Mouse (Mus musculus) cerebellum, postnatal 4 days (tissue): ENCODE measurements around the gene Gm17324.

ENCODE experiments used
- DNase-seq, 2 experiments: peaks; one replicate each; pipeline ENCODE4 v3.0.0; 2022; ENCODE audit warnings: low spot score in 2 of 2, mixed read lengths in 1 of 2

Gene Gm17324

GRCm38 (mm10) chr9:78465725-78466124, 17.1 kb upstream of the Gm17324 start:
- DNase-seq: no peak

GRCm38 (mm10) chr9:78463337-78463736, 14.8 kb upstream of the Gm17324 start:
- no peak for DNase-seq

- no peak for DNase-seq
These were observed 8.4 kb upstream of the Gm17324 start for GRCm38 (mm10) chr9:78457026-78457425.

- no peak for DNase-seq
These were observed 2.8 kb upstream of the Gm17324 start for GRCm38 (mm10) chr9:78451382-78451781.

GRCm38 (mm10) chr9:78450404-78450803, 1.8 kb upstream of the Gm17324 start:
- no peak for DNase-seq

- DNase-seq: no peak
These were observed 997 bp downstream of the Gm17324 start for GRCm38 (mm10) chr9:78447606-78447972.

GRCm38 (mm10) chr9:78442579-78443392, 5.8 kb downstream of the Gm17324 start, which contains the start of gene Cgas:
Gene Cgas, minus strand, starts transcription at chr9:78443237.
- no peak for DNase-seq

GRCm38 (mm10) chr9:78442237-78442578, 6.4 kb downstream of the Gm17324 start:
- DNase-seq: no peak

GRCm38 (mm10) chr9:78439426-78439825, 9.2 kb downstream of the Gm17324 start:
- no peak for DNase-seq

GRCm38 (mm10) chr9:78432471-78432870, 16.1 kb downstream of the Gm17324 start:
- DNase-seq: no peak

- DNase-seq: no peak
These were observed 18.1 kb downstream of the Gm17324 start for GRCm38 (mm10) chr9:78430486-78430885.

GRCm38 (mm10) chr9:78429551-78429950, 19.0 kb downstream of the Gm17324 start:
- no peak for DNase-seq

GRCm38 (mm10) chr9:78428870-78429432, 19.6 kb downstream of the Gm17324 start:
- no peak for DNase-seq

GRCm38 (mm10) chr9:78428185-78428584, 20.4 kb downstream of the Gm17324 start:
- no peak for DNase-seq

GRCm38 (mm10) chr9:78427362-78427781, 21.2 kb downstream of the Gm17324 start:
- DNase-seq: no peak

- no peak for DNase-seq
These were observed 47.0 kb downstream of the Gm17324 start for GRCm38 (mm10) chr9:78401596-78401995.

- no peak for DNase-seq
These were observed 48.0 kb downstream of the Gm17324 start for GRCm38 (mm10) chr9:78400570-78400969.
